Mouse (Mus musculus): ENCODE data around the gene Nup188. TPM values are rescaled to one million over a fixed set of nuclear protein-coding genes. Genes with fewer than 3 reads are reported as not detected.

Gene Nup188
- total RNA-seq, 2 experiments from 2014 or later: 6.8 to 7.8 TPM

DNA sequence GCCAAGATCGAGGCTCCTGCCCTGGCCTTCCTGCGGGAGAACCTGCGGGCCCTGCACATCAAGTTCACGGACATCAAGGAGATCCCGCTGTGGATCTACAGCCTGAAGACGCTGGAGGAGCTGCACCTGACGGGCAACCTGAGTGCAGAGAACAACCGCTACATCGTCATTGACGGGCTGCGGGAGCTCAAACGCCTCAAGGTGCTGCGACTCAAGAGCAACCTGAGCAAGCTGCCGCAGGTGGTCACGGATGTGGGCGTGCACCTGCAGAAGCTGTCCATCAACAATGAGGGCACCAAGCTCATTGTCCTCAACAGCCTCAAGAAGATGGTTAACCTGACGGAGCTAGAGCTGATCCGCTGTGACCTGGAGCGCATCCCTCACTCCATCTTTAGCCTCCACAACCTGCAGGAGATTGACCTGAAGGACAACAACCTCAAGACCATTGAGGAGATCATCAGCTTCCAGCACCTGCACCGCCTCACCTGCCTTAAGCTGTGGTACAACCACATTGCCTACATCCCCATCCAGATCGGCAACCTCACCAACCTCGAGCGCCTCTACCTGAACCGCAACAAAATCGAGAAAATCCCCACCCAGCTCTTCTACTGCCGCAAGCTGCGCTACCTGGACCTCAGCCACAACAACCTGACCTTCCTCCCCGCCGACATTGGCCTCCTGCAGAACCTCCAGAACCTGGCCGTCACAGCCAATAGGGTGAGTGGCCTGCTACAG is 29.4 kb upstream of the Nup188 start:
- no peak for DNase-seq (ENCODE audit: low spot score)

DNA sequence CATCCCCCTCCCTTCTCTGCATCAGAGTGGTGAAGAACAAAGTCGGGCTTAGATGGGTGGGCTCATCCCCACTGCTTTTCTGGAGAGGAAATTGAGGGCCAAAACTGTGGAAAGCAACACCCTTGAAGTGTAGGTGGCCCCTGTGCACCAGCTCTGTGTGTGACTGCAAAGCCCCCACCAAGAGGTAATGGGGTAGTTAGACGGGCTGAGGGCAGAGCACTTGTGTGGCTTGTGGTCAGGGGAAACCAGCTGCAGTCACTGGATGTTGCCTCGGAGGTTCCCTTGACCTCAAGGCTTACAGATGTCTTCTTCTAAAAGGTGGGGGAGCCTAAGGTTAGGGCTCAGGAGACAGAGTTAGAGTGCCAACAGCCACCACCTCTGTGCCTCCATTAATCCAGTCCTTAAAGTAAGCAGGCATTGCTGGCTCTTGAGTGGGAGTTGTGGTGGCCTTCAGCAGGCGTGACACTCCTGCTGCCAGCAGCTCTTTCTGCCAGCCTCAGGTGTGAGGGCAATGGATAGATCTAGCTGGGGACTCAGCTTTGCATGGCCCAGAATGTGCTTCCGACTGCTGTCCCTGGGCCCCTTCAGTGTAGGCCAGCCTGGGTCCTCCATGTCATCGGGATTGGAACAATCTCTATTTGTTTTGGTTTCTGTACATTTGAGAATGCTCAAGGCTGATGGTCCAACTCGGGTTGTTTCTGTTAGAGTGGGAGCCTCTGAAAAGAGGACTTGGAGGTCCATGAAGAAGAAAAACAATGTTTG is 28.3 kb upstream of the Nup188 start:
- DNase-seq (ENCODE audit: low spot score): no peak

DNA sequence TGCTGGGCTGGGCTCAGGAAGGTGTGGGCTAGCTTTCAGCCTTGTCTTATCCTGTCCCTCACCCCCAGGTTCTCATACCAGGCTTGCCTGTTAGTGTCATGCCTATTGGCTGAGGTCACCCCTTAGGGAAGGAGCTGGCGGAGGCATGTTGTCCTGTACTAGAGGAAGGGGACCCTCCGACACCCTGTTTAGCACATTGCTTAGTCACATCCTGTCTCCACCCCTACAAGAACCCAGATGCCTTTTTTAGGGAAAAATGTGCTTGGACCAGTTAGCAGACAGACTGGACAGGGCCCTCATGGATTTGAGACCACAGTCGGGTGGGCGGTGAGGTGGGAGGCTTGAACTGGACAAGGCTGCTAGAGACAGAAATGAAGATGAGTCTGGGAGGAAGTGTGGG is 27.6 kb upstream of the Nup188 start:
- DNase-seq (ENCODE audit: low spot score): peak; percentile 80

DNA sequence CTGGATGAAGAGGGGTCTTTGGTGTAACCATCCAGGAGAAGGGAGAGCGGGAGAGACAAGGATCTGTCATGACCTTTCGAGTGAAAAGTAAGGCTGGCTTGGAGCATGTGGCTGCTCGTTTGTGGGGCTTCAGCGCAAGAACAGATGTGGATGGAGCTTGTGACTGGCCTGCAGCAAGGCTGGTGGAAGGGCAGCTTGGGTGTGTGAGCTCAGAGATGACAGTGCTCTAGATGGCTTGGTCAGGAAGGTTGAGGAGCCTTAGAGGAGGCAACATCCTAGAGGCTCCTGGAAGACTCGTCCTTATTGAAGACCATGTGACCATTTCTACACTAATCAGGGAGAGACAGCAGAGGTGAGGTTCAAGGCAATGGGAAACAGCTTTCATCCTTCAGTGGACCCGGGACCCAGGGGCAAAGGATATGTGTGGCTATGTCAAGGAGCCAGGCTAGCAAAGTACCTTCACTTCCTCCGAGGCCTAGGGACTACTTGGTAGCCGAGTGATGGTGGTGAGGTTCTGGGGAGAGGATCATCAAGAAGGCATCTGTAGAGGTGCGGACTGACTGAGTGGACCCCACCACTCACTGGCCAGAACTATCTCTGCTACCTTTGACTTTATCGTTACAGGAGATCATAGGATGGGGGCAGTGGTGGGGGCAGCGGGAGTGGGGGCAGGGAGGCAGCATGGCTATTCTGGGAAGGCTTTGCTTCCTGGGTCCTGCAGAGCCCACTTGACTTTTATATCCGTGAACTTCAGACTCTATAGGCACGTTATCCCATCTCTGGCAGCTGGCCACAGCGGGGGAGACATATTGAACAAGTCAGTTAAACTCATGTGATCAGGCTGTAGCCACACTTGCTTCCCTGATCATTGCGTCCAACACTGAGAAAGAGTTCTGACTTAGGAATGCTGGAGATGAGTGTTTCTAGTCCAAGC is 26.8 kb upstream of the Nup188 start:
- no peak for DNase-seq (ENCODE audit: low spot score)

DNA sequence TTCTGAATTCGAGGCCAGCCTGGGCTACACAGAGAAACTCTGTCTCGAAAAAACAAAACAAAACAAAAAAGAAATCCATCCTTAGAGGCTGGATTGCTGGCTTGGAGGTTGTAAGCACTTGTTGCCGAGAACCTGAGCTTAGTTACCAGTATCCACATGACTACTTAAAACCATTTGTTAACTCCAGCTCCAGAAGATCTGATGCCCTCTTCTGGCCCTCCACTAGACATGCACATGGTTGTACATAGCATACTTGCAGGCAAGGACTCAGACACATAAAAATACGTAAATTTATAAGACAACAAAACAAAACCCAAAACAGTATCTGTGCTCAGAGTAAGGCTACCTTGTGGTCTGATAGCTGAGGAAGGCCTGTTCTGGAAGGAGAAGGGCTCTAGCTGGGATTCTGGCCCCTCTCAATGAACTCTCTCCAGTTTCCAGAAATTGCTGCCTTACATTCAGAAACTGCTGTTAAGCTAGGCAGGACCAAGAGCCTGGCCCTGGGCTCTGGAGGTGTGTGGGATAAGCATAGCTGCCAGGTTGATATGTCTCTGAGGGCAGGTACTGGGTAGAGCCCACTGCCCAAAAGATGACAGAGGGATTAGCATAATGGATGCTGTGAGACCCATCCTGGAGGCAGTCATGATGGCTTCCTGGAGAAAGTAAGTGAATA is 25.0 kb upstream of the Nup188 start:
- DNase-seq (ENCODE audit: low spot score): no peak

DNA sequence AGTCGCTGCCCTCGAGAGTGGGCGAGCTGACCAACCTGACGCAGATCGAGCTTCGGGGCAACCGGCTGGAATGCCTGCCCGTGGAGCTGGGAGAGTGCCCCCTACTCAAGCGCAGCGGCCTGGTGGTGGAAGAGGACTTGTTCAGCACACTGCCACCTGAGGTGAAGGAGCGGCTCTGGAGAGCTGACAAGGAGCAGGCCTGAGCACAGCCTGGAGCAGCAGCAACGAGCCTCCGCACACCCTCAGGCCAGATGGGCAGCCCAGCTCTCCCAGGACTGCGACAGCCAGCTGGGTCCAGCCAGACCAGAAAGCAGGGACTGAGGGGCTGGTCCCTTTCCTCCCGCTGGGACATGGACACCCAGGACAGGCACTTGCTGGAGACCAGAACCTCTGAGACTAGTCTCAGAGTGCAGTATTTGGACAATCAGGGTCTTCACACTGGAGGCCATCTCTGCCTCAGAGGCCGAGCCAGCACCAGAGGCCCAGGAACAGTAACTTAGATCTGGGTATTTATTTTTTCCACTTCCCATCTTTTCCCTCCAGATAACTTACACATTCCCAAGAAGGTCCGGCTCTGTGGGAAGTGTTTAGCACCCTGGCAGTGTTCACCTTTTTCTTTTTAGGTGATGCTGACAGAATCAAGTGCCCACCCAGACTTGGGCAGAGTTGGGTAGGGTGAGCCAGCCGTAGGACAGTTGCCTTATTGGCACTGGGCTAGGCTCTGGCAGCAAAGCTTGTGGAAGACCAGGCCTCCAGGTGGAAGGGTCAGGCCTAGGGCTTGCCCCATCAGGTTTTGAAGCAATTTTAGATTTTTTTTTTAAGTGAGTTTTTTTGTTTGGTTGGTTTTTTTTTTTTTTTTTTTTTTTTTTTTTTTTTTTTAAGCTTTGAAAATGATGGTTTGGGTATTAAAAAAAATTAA is 24.0 kb upstream of the Nup188 start:
- no peak for DNase-seq (ENCODE audit: low spot score)

DNA sequence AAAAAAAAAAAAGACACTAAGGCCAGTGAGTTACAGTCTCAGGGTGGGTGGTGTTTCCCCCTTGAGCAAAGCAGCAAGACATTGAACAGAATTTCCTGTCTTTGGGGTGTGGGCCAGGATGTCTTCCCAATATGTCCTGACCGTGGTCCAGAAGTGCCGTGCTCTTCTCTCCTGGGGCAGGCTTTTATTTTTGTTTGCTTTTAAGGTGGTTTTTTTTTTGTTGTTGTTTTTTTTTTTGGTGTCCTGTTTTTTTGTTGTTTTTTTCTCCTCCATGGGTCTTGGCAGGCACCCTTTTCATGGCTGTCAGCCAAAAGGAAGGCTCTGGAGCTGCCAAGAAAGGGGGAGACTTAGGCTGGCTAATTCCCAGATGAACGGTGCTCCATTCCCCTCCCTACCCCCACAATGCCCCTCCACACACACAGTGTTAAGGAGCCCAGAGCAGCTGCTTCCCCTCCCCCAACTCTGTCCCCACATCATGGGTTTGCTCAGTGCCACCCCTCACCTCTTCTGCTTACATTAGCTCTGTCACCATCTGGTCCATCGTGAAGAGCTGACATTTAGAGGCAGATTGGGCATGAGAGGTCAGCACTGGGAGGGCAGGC is 23.3 kb upstream of the Nup188 start:
- DNase-seq (ENCODE audit: low spot score): no peak

DNA sequence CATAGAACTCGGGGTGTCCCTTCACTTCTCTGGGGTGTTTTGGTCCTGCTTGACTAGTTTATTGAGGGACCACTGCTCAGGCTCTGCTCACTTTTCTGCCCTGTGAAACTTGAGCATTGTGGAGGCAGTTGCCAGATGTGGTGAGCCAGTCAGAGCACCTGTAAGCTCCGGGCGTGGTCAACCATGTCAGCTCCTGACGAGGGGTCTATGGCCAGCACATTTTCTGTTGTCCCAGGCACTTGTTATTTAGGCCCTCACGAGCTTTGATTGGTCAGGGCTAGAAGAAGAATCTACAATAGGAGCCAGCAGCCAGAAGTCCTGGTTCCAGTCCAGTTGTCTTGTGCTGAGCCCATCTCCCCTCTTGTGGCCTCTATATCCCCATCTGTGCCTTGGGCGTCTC is 22.4 kb upstream of the Nup188 start:
- no peak for DNase-seq (ENCODE audit: low spot score)

DNA sequence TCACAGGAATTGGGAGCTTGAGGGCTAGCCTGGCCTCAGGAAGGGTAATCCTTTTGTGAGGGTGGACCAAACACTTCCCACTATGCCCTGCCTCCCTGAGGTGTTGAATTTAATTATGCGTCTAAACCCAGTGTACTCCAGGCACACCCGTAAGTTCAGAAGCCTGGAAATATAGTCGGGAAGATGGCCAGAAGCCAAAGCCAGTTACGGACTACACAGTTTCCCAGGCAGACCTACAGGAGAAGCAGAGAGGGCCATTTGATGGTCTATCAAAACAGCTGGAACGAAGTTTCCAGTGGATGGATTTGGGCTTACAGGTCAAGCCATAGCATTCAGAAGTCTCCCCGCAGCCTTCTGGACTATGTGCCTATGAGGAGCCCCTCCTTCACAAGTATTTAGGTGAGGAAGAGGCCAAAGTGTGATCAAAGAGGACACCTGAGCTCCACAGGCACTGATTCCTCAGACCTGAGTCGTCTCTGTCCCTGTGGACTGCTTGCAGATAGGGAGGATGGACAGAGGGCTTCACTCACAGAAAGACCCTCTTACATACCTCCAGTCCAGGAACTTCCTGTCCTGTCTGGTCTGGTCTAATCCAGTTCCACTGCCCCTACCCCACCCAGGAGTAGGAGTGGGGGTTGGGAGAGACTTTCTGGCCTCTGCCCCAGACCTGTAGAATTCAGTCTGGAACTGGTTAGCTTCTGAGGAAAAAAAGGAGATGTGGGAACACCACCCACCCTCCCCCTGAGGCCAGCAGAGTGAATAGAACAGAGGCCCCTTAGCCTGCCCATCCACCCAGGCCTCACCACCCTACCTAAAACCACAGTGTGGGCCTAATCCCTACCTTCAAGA is 21.3 kb upstream of the Nup188 start:
- DNase-seq (ENCODE audit: low spot score): no peak

DNA sequence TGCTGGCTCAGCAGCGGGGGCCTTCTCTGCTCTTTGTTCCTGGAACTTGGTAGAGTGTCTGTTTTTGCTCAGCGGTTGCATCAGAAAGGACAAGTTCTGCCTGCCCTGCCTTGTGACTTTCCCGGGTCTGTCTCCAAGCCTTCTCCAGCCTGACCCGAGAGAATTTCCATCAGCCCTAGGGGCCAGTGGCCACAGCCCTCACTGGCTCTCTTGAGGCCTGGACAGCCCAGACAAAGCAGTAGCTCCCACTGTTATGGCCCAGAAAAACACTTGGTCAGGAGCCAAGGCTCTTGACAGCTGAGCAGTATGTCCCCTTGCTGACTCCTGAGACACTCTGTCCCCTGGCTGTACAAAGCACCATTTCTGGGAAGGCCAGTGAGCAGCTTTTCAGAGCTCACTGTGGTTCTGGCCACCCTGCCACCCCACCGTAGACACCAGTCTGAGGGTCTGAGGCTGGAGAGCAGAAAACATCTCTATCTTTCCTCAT is 20.4 kb upstream of the Nup188 start, which contains the start of gene Phyhd1:
Phyhd1 (plus strand) TSS at position 437 of the 487 bp plus-strand sequence.
- DNase-seq (ENCODE audit: low spot score): peak; percentile 87

DNA sequence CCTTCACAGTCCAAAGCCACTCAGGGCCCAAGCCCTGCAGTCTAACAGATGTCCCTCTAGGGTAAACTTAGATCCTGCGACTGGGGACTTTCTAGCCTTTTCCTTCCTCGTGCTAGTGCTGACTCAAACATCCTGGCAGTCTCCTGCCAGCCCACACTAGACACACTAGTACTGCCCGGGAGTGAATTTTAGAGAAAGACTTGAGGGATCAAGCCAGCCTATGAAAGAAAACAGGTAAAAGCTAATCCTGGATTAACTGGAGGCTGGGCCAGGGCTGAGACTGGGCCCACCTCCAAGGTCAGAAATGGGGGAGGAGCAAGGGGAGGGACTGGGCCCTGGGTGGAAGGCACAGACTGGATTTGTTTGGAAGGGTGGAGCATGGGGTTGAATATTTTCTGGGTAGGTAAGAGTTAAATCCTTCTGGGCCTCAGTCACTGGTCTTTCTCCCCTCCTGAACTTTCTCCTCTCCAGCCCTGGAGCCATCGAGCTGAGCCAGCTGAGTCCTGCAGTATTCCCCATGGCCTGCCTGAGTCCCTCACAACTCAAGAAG is 19.7 kb upstream of the Nup188 start:
- peak; percentile 82 for DNase-seq (ENCODE audit: low spot score)

DNA sequence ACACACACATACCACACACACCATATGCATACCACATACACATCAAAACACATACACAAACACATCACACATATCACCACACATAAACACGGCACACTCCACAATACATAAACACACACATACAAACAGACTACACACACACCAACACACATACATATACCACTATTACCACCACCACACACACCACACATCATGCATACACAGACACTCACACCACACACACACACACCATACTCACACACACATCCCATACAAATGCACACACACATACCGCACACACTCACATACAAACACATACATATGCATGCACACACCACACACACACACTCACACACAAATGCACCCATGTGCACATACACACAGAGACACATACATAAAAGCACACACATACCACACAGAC is 18.7 kb upstream of the Nup188 start:
- no peak for DNase-seq (ENCODE audit: low spot score)

DNA sequence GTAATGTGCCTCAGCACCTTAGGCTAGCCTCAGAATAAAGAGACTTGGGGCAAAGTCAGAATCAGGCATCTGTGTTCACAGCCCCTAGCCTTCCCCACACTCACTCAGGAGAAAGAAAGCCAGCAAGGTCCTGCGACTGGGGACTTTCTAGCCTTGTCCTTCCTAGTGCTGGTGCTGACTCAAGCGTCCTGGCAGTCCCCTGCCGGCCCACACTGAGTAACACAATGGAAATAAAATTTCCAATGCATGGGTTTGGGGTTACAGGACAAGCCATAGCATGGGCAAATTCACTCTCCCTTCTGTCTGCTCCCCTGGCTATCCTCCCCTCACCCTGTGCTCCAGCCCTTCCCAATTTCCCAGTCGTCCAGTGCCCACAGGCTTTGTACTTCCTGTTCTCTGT is 17.8 kb upstream of the Nup188 start:
- DNase-seq (ENCODE audit: low spot score): no peak

DNA sequence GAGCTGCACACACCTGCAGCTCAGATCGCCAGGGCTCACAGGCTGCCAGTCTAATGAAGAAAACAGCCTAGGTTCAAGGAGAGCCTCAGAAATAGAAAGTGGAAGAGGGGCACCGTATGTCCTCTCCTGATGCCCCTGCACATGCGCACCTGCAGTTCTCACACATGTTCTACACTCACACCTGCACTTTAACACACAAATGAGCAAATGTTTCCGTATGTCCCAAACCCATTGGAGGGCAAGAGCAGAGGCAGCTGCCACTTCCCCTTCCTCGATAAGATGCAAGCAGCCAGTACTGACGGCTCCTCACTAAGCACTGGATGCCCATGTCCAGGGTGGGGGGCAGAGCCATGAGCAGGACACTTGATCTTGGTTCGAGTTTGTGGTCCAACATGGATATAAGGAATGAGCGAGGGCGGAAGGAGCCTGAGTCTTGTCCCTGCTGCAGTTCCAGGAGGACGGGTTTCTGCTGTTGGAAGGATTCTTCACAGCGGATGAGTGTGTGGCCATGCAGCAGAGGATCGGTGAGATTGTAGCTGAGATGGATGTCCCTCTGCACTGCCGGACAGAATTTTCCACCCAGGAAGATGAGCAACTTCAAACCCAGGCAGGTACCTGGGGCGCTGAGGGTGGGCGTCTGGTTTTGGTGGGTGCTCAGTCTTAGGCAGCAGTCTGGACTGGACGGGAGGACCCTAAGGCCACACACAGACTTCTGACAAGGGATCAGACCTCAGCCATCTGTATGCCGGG is 16.8 kb upstream of the Nup188 start:
- DNase-seq (ENCODE audit: low spot score): no peak

DNA sequence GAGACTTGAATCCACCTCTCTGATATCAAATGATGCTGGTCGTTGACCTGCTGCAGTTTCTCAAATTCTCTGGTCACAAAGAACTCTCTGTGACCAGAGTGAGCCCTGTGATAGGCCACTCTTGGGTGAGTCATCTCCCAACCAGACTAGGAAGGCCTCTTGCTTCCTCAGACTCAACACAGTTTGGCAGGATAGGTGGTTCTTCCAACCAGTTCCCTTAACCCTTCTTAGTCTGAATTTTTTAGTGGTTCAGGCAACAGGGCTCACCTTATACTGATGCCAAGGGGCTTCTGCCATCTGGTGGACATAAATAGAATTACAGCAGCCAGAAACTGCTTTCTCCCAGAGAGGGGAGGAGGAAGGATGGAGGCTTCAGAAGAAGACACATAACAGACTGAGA is 16.1 kb upstream of the Nup188 start:
- peak; percentile 87 for DNase-seq (ENCODE audit: low spot score)

DNA sequence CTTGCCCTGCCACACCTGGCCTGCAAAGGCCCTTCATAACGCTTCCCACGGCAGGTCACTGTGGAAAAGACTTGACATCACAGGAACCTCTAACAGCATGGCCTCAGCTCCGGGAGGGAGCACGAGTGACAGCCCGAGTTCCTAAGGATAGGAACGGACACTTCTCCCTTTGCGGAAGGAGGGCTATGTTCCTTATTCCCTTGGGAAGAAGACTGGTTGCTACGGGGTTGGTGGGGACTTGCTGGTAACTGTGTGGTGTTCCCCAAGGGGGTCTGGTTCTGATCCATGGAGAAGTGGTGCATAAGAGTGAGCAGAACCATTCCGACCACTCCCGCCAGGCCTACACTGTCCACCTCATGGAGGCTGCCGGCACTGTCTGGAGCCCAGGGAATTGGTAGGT is 5.5 kb upstream of the Nup188 start, which contains the start of gene Gm28038:
Gm28038 (plus strand) TSS at position 301 of the 400 bp plus-strand sequence.
- DNase-seq (ENCODE audit: low spot score): no peak

DNA sequence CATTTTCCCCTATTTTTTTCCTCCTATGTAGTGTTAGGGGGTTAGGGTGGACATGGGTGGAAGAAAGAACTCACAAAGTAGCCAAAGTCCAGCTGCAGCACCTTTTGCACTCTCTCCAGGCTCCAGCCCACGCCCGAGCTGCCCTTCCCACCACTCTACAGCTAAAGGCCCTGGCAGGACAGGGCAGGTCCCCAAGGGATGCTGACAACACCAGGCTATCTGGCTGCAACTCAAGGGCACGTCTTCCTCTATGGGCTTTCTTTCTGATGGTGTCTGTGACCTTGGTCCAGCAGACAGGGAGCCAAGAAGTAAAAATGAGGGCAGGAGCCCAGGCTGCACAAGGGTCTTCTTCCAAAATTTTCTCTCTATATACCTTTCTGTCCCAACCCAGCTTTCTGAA is 4.5 kb upstream of the Nup188 start:
- no peak for DNase-seq (ENCODE audit: low spot score)

DNA sequence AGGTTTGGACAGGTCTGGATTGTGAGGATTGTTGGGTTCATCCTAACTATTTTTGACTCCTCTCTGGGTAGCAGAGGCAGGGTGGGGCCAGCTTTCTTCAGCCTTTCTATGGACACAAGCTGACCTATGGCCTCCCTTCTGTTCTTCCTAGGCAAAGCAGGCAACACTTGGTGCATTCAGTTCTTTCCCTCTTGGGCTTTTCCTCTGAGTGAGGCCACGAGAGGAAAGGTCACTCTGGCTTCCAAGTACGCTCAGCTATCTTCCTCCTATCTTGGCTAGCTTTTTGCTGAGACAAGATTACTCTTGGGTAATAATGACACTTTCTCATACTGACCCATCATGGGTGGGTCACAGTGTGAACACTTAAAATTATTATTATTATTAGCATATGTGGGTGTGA is 3.0 kb upstream of the Nup188 start:
- no peak for DNase-seq (ENCODE audit: low spot score)
